Mouse (Mus musculus) forebrain, postnatal 0 days (tissue): Measurements from ENCODE around the gene Tab2. TPM values are rescaled to one million over a fixed set of nuclear protein-coding genes. Genes with fewer than 3 reads are reported as not detected.
A peak's percentile ranks its signal among the peaks of the same experiment; 100 is the strongest.

Source experiments
- ATAC-seq: fragments of 200-750 bp; cut with Nextera tagmentation; 2 replicates; pipeline ENCODE4 v1.8.0; 2017; ENCODE audit warnings: mild to moderate bottlenecking, moderate library complexity
- DNase-seq: peaks from one replicate; pipeline ENCODE4 v3.0.0-alpha.2; 2015
- H3K27ac ChIP-seq: fragments of 300-500 bp; sonication (generic); 2 replicates; pipeline ENCODE4 v1.5.1; 2014; ENCODE audit warnings: low read depth, mild to moderate bottlenecking, antibody characterized with exemption, low read length, moderate library complexity, mixed read lengths
- H3K27me3 ChIP-seq: fragments of 300-500 bp; sonication (generic); 2 replicates; pipeline ENCODE4 v1.6.1; 2014; ENCODE audit warnings: mild to moderate bottlenecking, low read length, mixed read lengths; ENCODE audit not compliant: insufficient read depth
- H3K36me3 ChIP-seq: fragments of 300-500 bp; sonication (generic); 2 replicates; pipeline ENCODE4 v1.6.1; 2014; ENCODE audit warnings: mild to moderate bottlenecking, moderate library complexity; ENCODE audit not compliant: insufficient read depth
- H3K4me1 ChIP-seq: fragments of 300-500 bp; sonication (generic); 2 replicates; pipeline ENCODE4 v1.6.1; 2014; ENCODE audit warnings: antibody characterized with exemption; ENCODE audit not compliant: insufficient read depth
- H3K4me2 ChIP-seq: fragments of 300-500 bp; sonication (generic); 2 replicates; pipeline ENCODE4 v1.6.1; 2014; ENCODE audit warnings: low read depth, mild to moderate bottlenecking, moderate library complexity
- H3K4me3 ChIP-seq: fragments of 300-500 bp; sonication (generic); 2 replicates; pipeline ENCODE4 v1.5.1; 2014; ENCODE audit warnings: low read depth, low read length, mixed read lengths
- H3K9ac ChIP-seq: fragments of 300-500 bp; sonication (generic); 2 replicates; pipeline ENCODE4 v1.6.1; 2014; ENCODE audit warnings: mild to moderate bottlenecking
- H3K9me3 ChIP-seq: fragments of 300-500 bp; sonication (generic); 2 replicates; pipeline ENCODE4 v1.6.1; 2016; ENCODE audit warnings: low read length
- CTCF ChIP-seq: sonication (generic); IDR thresholded peaks from 2 replicates; pipeline ENCODE4 v1.5.1; 2016; ENCODE audit warnings: antibody characterized with exemption, control low read depth, low read depth
- WGBS: fragments of 180-500 bp; shearing (Covaris S2); extraction: QIAGEN DNeasy Blood & Tissue Kit; methylation state at CpG from one replicate; pipeline ENCODE4 v1.1.7; 2014; 5-methylcytosine and 5-hydroxymethylcytosine counted together
- polyA plus RNA-seq: library from polyadenylated mRNA; unstranded; fragments of >200 nt; fragmentation: Nextera tagmentation; extraction: Ambion mirVana; gene quantifications from 2 replicates; pipeline ENCODE4 v1.2.1, GENCODE M21; 2015
- total RNA-seq: library from RNA; depleted of rRNA; stranded (reverse); fragments of >200 nt; gene quantifications from 2 replicates; pipeline ENCODE4 v1.2.3, GENCODE M21; 2014; rRNA removed

Tab2 gene
- 45.1 and 62.4 TPM in 2 replicates for total RNA-seq
- polyA plus RNA-seq: 6.3 and 9.8 TPM in 2 replicates

DNA sequence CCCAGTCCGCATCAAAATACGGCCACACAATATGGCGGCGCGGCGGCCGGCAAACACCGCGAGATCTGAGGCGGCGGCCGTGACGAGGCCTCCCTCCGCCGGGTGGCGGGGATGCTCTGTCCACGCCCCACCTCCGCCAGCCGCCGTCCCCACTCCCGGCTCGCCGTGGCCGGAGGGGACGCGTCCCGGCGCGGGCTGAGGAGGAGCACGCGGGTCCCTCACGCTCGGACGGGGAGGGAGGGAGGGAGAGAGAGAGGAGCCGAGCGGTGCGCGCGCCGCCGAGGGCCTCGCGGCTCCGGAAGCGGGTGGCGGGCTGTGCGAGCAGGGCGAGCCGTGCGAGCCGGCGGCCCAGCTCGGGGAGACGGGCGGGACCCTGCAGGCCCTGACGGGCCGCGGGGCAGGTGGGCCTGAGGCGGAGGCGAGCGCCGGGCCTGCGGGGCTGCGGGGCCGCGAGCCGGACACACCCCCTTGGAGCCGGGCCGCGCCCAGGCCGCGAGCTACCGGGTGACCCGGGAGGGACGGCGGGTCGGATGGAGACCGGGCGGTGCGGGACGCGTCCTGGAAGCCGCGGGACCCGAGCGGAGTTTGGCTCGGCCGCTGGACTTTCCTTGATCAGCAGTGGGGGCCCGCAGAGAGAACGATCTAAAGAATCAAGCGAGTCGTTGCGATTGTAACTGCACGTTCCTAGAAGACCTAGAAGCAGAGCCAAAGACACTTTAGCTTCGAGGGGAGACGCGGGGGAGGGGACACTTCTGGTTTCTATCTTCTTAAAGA, at the start of gene Tab2:
TSS of gene Tab2 (minus strand) at position 3 of the 774 bp plus-strand sequence.
- ATAC-seq: peak; percentile 96
- Histone ChIP-seq H3K36me3 (no peaks in the 10 kb centered on the region), H3K9me3 (no peaks in the 10 kb centered on the region), H3K27me3 (no peaks in the 10 kb centered on the region), H3K4me3 (peak within 1 kb of the TSS; percentile 100), H3K27ac (peak within 1 kb of the TSS; percentile 98), H3K9ac (peak within 1 kb of the TSS; percentile 98), H3K4me1 (peaks cover 13% of the 10 kb centered on the region), H3K4me2 (peak within 1 kb of the TSS; percentile 80)
- 4% methylated on average over 85 of the region's 97 CpGs for WGBS
- TF ChIP-seq CTCF: no peak; the same call in 1 of the 2 replicates
- DNase-seq: peak; percentile 94

DNA sequence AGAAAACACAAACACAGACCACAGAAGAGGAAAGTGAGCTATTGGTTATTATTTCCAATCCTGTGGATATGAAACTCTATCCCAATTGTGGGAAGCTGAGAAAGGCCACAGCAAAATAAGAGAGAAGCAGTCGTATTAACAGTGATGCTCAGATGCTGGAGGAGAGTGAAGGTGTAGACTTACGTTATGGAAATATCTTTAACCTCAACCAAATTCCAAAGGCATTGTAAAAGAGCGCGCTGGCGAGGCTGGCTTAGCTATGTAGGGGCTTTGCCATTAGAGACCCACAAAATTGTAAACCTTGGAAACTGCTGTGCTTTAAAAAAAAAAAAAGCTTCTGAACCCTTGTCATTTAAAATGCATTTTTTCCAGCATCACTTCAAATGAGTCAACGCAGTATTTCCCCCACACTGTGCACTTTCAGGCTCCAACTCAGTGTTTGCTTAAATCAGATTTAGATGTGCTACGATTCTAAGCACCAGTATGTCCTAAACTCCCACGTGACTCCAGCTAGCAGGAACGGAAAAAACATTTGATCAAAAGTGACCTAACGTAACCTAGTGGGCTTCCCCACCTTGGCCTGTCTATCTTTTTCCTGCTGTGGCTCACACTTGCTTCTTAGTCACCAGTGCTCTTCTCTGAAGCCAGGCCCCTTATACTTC, 36.4 kb upstream of the Tab2 start:
- no peaks in the 10 kb centered on the region for H3K36me3 ChIP-seq
- H3K9me3 ChIP-seq: no peaks in the 10 kb centered on the region
- H3K27ac ChIP-seq: no peak overlapping the region
- no peak overlapping the region for H3K4me2 ChIP-seq
- H3K27me3 ChIP-seq: no peaks in the 10 kb centered on the region
- H3K4me1 ChIP-seq: no peaks in the 10 kb centered on the region
- no peak overlapping the region for H3K9ac ChIP-seq
- H3K4me3 ChIP-seq: no peak overlapping the region
- no peak for DNase-seq
- no peak for ATAC-seq
- 80% methylated on average over 10 of the region's 10 CpGs for WGBS
- no peak for TF ChIP-seq CTCF

DNA sequence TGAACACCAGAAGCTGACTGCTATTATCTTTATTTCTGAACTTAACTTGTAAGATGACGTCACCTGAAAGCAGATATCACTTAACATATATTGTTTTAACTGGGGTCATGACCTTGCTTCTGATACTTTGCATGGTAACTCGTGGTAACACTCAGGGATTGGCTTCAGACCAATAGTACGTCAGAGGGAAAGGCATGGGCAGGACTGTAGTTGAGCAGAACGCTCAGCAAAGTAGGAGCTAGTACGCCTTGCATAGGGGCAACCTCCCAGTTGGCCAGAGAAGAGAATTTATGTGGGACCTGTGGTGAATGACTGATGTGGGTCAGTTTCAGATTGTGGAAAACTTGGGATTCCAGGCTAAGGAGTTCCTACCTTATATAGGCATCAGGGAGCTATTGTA, 35.6 kb upstream of the Tab2 start:
- Histone ChIP-seq H3K9me3 (no peaks in the 10 kb centered on the region), H3K9ac (no peak overlapping the region), H3K36me3 (no peaks in the 10 kb centered on the region), H3K4me1 (no peaks in the 10 kb centered on the region), H3K27me3 (no peaks in the 10 kb centered on the region), H3K4me3 (no peak overlapping the region), H3K27ac (no peak overlapping the region), H3K4me2 (no peak overlapping the region)
- no peak for ATAC-seq
- DNase-seq: no peak
- 80% methylated on average over 5 of the region's 5 CpGs for WGBS
- no peak for TF ChIP-seq CTCF

DNA sequence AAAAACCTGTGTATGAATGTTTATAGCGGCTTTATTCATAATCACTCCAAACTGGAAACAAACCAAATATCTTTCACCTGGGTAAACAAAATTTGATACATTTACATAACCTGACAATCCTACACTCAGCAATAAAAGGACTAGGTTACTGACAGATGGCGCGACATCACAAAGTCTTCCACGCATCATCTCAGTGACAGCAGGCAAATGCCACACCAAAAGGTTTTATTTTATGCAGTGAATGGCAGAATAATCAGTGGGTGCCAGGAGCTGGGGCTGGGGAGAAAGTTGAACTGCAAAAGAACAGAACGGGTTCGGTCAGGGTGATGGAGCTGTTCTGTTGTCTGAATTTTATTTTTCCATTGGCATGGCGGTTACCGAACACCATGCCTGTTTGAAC, 31.5 kb upstream of the Tab2 start:
- no peak for TF ChIP-seq CTCF
- H3K4me3 ChIP-seq: no peak overlapping the region
- 66% methylated on average over 8 of the region's 8 CpGs for WGBS
- no peaks in the 10 kb centered on the region for H3K27me3 ChIP-seq
- no peak overlapping the region for H3K4me2 ChIP-seq
- H3K9ac ChIP-seq: no peak overlapping the region
- H3K36me3 ChIP-seq: no peaks in the 10 kb centered on the region
- no peaks in the 10 kb centered on the region for H3K4me1 ChIP-seq
- no peaks in the 10 kb centered on the region for H3K9me3 ChIP-seq
- ATAC-seq (no peak), DNase-seq (peak; percentile 32)
- H3K27ac ChIP-seq: no peak overlapping the region

DNA sequence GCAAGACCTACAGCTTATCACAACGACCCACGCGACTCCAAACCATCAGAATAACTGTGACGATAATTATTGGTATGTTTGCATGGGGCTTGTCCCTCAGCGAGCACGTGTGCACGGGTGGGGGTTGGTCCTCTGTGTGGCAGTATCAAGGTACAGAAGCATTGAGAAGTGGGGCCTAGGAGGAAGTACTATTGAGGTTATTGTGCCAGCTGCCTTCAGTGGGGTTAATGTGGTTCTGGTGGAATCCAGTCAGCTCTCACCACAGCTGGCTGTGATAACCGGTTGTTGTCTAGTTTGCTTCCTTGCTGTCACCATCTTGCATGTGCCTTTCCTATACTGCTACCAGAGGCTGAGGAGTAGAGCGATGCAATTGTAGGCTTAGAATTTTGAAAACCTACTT, 20.4 kb upstream of the Tab2 start:
- Histone ChIP-seq H3K27me3 (no peaks in the 10 kb centered on the region), H3K9me3 (no peaks in the 10 kb centered on the region), H3K9ac (no peak overlapping the region), H3K4me2 (no peak overlapping the region), H3K27ac (no peak overlapping the region), H3K36me3 (no peaks in the 10 kb centered on the region), H3K4me1 (no peaks in the 10 kb centered on the region), H3K4me3 (no peak overlapping the region)
- ATAC-seq (no peak), DNase-seq (no peak)
- WGBS: 96% methylated on average over 9 of the region's 9 CpGs
- no peak for TF ChIP-seq CTCF

DNA sequence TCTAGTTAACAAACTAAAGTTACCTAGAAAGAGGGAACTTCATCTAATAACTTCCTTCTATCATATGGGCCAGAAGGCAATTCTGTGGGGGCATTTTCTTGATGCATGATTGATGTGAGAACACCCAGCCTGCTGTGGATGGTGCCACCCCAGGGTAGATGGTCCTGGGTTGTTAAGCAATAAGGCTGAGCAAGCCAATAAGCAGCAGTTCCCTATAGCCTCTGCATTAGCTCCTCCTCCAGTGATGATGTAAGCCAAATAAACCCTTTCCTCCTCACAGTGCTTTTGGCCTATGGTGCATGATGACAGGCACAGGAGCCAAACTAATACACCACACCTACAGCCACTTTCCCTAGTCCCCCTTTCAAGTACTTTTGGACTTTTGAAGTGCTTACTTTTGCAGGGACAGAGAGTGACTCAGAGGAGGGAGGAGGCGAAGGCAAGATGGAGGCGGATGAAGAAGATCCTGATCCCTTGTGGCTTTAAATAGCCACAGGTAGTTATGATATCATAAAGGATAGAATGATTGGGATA, 12.8 kb upstream of the Tab2 start:
- TF ChIP-seq CTCF: no peak
- Histone ChIP-seq H3K27ac (no peak overlapping the region), H3K4me3 (no peak overlapping the region), H3K27me3 (no peaks in the 10 kb centered on the region), H3K4me1 (no peaks in the 10 kb centered on the region), H3K36me3 (no peaks in the 10 kb centered on the region), H3K9ac (no peak overlapping the region), H3K9me3 (no peaks in the 10 kb centered on the region), H3K4me2 (no peak overlapping the region)
- DNase-seq (no peak), ATAC-seq (no peak)
- whole genome bisulfite sequencing: 99% methylated on average over 2 of the region's 2 CpGs

DNA sequence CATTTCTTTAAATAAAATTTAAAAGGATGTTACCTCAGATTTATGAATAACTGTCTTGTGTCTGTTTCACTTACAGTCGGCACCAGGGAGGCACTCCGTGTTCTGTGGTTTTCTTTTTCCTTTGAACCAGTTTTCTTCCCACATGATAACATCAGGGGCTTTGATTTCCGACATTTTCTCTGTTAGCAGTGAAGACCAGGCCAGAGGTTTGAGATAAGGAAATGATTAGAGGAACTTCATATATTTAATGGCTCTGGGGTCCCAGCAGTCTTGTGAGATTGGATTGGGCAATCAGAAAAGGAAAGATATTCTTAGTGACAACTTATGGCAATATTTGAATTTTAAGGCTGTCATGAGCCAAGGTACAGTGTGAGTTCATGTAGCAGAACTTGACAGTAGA, 11.1 kb upstream of the Tab2 start:
- no peaks in the 10 kb centered on the region for H3K36me3 ChIP-seq
- no peak overlapping the region for H3K4me3 ChIP-seq
- no peaks in the 10 kb centered on the region for H3K27me3 ChIP-seq
- H3K27ac ChIP-seq: no peak overlapping the region
- no peaks in the 10 kb centered on the region for H3K4me1 ChIP-seq
- H3K9me3 ChIP-seq: no peaks in the 10 kb centered on the region
- DNase-seq (no peak), ATAC-seq (no peak)
- TF ChIP-seq CTCF: no peak
- no peak overlapping the region for H3K4me2 ChIP-seq
- 82% methylated on average over 3 of the region's 3 CpGs for WGBS
- H3K9ac ChIP-seq: no peak overlapping the region
